Mouse (Mus musculus) limb, embryonic 14.5 days (tissue): ENCODE results near the gene Bricd5. TPM values are rescaled to one million over a fixed set of nuclear protein-coding genes. Genes with fewer than 3 reads are reported as not detected.

Source experiments
- ATAC-seq: fragments of 200-750 bp; cut with Nextera tagmentation; 2 replicates; pipeline ENCODE4 v1.8.0; 2017; ENCODE audit warnings: low read depth, moderate number of reproducible peaks, moderate TSS enrichment; ENCODE audit not compliant: low FRiP score
- DNase-seq: peaks from one replicate; pipeline ENCODE4 v3.0.0-alpha.2; 2015; ENCODE audit warnings: low spot score
- H3K27ac ChIP-seq: fragments of 300-500 bp; sonication (generic); replicated peaks from 2 replicates; pipeline ENCODE4 v1.5.1; 2014; ENCODE audit warnings: low read depth, mild to moderate bottlenecking, low read length, moderate library complexity, mixed read lengths
- H3K27me3 ChIP-seq: fragments of 300-500 bp; sonication (generic); 2 replicates; pipeline ENCODE4 v1.6.1; 2014; ENCODE audit warnings: low read length, mixed read lengths; ENCODE audit not compliant: control insufficient read depth, insufficient read depth
- H3K36me3 ChIP-seq: fragments of 300-500 bp; sonication (generic); 2 replicates; pipeline ENCODE4 v1.6.1; 2014; ENCODE audit warnings: mild to moderate bottlenecking, low read length, moderate library complexity, mixed read lengths; ENCODE audit not compliant: control insufficient read depth, insufficient read depth
- H3K4me1 ChIP-seq: fragments of 300-500 bp; sonication (generic); 2 replicates; pipeline ENCODE4 v1.6.1; 2014; ENCODE audit warnings: antibody characterized with exemption, low read length, mixed read lengths; ENCODE audit not compliant: control insufficient read depth, insufficient read depth
- H3K4me2 ChIP-seq: fragments of 300-500 bp; sonication (generic); replicated peaks from 2 replicates; pipeline ENCODE4 v1.6.1; 2014; ENCODE audit warnings: low read depth, mild to moderate bottlenecking, low read length, moderate library complexity; ENCODE audit not compliant: severe bottlenecking
- H3K4me3 ChIP-seq: fragments of 300-500 bp; sonication (generic); replicated peaks from 2 replicates; pipeline ENCODE4 v1.5.1; 2014; ENCODE audit warnings: low read length
- H3K9ac ChIP-seq: fragments of 300-500 bp; sonication (generic); 2 replicates; pipeline ENCODE4 v1.6.1; 2014; ENCODE audit warnings: mild to moderate bottlenecking, low read depth, low read length, moderate library complexity; ENCODE audit not compliant: severe bottlenecking
- H3K9me3 ChIP-seq: fragments of 300-500 bp; sonication (generic); 2 replicates; pipeline ENCODE4 v1.6.1; 2016; ENCODE audit warnings: low read length; ENCODE audit not compliant: control insufficient read depth
- POLR2A ChIP-seq: fragments of 200-500 bp; IDR thresholded peaks from 2 replicates; pipeline ENCODE4 v1.8.0; 2012; ENCODE audit warnings: inconsistent platforms, mild to moderate bottlenecking, moderate library complexity, borderline replicate concordance; ENCODE audit not compliant: insufficient read depth, insufficient read length; ENCODE audit errors: extremely low read depth
- WGBS: fragments of 180-500 bp; shearing (Covaris S2); extraction: QIAGEN DNeasy Blood & Tissue Kit; methylation state at CpG from one replicate; pipeline ENCODE4 v1.1.7; 2014; 5-methylcytosine and 5-hydroxymethylcytosine counted together
- polyA plus RNA-seq, 2 experiments: library from polyadenylated mRNA; depleted of rRNA in 1 of 2; stranded (reverse) in 1 of 2; unstranded in 1 of 2; fragments of >200 nt; fragmentation: Nextera tagmentation in 1 of 2; extraction: Ambion mirVana in 1 of 2; gene quantifications; 2 replicates each; pipeline versions ENCODE4 v1.2.1 to v1.2.3; 2012 to 2014

Bricd5 gene
- polyA plus RNA-seq, 2 experiments: 0.89 TPM; not detected in 1

- Histone ChIP-seq H3K27me3 (no peaks in the 10 kb centered on the region), H3K4me3 (peak overlapping the region; percentile 90), H3K4me1 (peaks cover 18% of the 10 kb centered on the region), H3K4me2 (peak overlapping the region; percentile 98), H3K9ac (peak overlapping the region; percentile 77), H3K27ac (peak overlapping the region; percentile 63; the same call in 1 of the 2 replicates), H3K36me3 (peaks cover 29% of the 10 kb centered on the region), H3K9me3 (no peaks in the 10 kb centered on the region)
- DNase-seq (no peak), ATAC-seq (peak; percentile 2; the same call in 1 of the 2 replicates)
- TF ChIP-seq POLR2A: no peak
- whole genome bisulfite sequencing: 1% methylated on average over 68 of the region's 68 CpGs
These were observed 2.8 kb upstream of the Bricd5 start for GRCm38 (mm10) chr17:24470701-24471527.

DNA sequence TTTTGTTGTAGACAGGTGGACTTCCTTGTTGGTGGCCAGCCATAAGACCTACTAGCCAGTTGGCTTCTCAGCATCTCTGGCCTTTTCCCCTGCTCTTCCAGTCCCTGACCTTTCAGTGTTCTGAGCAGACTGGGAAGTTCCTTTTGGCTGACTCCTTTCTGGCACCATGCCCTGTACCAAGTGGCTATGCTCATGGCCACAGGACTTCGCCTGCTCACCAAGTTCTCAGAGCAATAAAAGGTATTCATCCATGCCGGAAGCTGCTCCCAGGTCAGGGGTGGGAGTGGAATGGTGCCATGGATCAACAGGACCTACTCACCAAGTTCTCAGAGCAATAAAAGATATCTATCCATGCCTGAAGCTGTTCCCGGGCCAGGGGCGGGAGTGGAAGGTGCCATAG lies 1.2 kb upstream of the Bricd5 start:
- Histone ChIP-seq H3K36me3 (peaks cover 42% of the 10 kb centered on the region), H3K4me2 (peak overlapping the region; percentile 98; the same call in 1 of the 2 replicates), H3K9me3 (no peaks in the 10 kb centered on the region), H3K9ac (peak overlapping the region; percentile 0; the same call in 1 of the 2 replicates), H3K4me3 (0 out of 2 replicates have a peak overlapping the region, but pooled peaks have one; percentile 90), H3K27me3 (no peaks in the 10 kb centered on the region), H3K27ac (no peak overlapping the region), H3K4me1 (peaks cover 18% of the 10 kb centered on the region)
- DNase-seq (no peak), ATAC-seq (no peak)
- WGBS: 72% methylated on average over 4 of the region's 4 CpGs
- TF ChIP-seq POLR2A: no peak

GRCm38 (mm10) chr17:24474557-24474956 lies 873 bp downstream of the Bricd5 start:
- DNase-seq: no peak
- ATAC-seq: no peak
- Histone ChIP-seq H3K9ac (no peak overlapping the region), H3K4me2 (no peak overlapping the region), H3K36me3 (peaks cover 42% of the 10 kb centered on the region), H3K4me3 (no peak overlapping the region), H3K27me3 (no peaks in the 10 kb centered on the region), H3K27ac (no peak overlapping the region; the same call in 1 of the 2 replicates), H3K4me1 (peaks cover 26% of the 10 kb centered on the region), H3K9me3 (no peaks in the 10 kb centered on the region)
- no peak for TF ChIP-seq POLR2A
- 90% methylated on average over 5 of the region's 5 CpGs for WGBS

DNA sequence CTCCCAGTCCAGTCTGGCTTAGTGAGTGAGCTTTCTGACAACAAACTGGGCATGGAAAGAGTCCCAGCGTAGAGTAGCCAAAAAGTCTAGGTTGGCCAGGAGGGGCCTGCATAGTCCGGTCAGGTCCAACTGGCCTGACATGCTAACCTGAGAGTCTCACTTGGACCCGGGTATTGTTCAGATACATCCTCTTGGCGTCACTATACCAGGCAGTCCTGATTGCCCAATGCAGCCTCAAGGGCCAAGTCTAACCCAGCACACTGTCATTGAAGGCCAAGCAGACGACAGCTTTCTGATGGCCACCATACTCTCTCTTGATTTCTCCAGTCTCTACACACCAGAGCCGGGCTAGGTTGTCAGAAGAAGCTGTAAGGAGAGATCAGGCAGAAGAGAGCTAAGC lies 1.9 kb downstream of the Bricd5 start:
- no peaks in the 10 kb centered on the region for H3K27me3 ChIP-seq
- H3K27ac ChIP-seq: no peak overlapping the region
- ATAC-seq (no peak), DNase-seq (no peak)
- H3K4me1 ChIP-seq: peaks cover 26% of the 10 kb centered on the region
- no peak overlapping the region for H3K4me3 ChIP-seq
- no peaks in the 10 kb centered on the region for H3K9me3 ChIP-seq
- no peak overlapping the region for H3K9ac ChIP-seq
- 89% methylated on average over 6 of the region's 6 CpGs for WGBS
- no peak for TF ChIP-seq POLR2A
- peaks cover 42% of the 10 kb centered on the region for H3K36me3 ChIP-seq
- no peak overlapping the region for H3K4me2 ChIP-seq

DNA sequence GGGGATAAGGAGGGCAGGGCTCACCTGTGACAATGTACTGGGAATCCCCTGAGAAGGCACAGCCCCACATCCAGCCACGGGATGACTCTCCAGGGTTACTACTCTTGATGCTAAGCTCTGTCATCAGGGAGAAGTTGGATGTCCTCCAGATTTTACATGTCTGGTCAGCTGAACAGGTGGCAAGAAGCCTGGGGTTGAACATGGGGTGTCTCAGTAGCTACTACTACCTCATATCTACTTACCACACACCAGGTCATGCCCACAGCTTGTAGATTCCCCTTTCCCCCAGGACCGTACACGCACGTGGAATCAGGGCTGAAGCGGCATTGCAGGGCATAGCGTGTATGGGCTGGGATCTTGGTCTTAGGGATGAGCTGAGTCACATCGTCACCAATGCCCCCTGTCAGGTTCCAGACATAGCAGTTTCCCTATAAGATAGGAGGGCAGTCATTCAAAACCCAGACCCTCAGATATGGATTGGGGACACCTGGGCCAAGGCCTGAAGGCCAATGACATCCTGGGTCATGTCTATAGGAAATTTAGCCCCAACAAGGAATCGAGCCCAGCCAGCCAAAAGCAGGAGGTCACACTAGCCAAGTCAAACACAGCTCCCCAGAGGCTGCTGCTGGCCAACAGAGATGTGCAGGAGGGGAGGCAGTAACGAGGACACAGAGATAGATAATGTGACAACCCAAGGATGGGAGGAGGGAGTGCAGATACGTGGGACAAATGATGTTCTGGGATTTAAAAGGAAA lies 2.5 kb downstream of the Bricd5 start:
- TF ChIP-seq POLR2A: no peak

More for the DNA sequence above, 2.5 kb downstream of the Bricd5 start:
- WGBS: 91% methylated on average over 10 of the region's 10 CpGs
- Histone ChIP-seq H3K9ac (no peak overlapping the region), H3K36me3 (peaks cover 42% of the 10 kb centered on the region), H3K4me1 (peaks cover 22% of the 10 kb centered on the region), H3K27me3 (no peaks in the 10 kb centered on the region), H3K4me2 (no peak overlapping the region), H3K9me3 (no peaks in the 10 kb centered on the region), H3K27ac (no peak overlapping the region), H3K4me3 (no peak overlapping the region)
- ATAC-seq (no peak), DNase-seq (no peak)
